Mouse (Mus musculus): ENCODE results near the gene Mars. TPM values are rescaled to one million over a fixed set of nuclear protein-coding genes. Genes with fewer than 3 reads are reported as not detected.
A peak's percentile ranks its signal among the peaks of the same experiment; 100 is the strongest.

Mars gene
- polyA plus RNA-seq (2015; fragmentation: Nextera tagmentation; extraction: Ambion mirVana): 115 and 118 TPM in 2 replicates

DNA sequence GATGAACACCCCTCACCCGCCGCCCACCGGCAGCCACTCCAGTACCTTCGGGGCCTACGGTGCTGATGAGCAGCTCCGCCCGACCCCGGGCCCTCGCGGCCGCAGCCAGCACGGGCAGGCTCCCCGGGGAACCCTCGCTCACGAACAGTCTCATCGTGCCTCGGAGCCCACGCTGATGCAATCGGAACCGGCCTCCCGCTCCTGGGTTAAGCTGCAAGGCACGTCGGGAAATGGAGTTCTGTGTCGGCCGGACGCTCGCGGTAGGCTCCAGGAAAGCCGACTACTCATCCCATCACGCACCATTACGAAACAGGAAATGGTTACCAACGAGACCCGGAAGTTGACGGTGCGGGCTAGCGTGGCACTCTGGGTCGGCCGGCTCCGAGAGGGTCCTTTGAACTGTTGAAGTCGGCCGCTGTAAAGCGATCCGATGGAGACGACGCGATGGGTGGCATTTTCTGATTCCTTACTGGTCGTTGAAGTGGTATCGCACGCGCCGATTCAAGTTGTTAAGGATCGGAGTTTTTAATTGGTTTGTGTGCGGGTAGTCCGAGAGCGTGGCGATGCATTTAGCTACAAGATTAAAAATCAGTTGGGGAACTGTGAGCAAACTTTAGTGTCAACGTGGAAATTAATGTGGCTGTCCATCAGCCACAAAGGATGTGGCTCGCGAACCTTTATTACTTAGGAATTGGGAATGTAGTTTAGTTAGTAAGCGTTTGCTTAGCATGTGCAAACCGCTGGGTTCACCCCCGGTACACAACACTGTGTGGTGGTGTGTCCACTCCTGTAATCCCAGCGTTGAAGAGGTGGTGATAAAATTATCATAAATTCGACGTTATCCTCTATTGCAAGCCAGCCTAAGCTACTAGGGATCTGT is at the start of gene Mars:
Gene Mars, minus strand, starts transcription at position 311 of the 880 bp plus-strand sequence.
- Histone ChIP-seq H3K36me3 (peaks cover 17% of the 10 kb centered on the region), H3K4me2 (peak within 1 kb of the TSS; percentile 81), H3K4me3 (peak within 1 kb of the TSS; percentile 91), H3K27me3 (no peaks in the 10 kb centered on the region), H3K9me3 (no peaks in the 10 kb centered on the region), H3K27ac (replicated peaks) (peak within 1 kb of the TSS; percentile 78), H3K4me1 (replicated peaks) (peaks cover 20% of the 10 kb centered on the region), H3K9ac (peak within 1 kb of the TSS; percentile 92)
- WGBS: under 1% methylated on average over 64 of the region's 65 CpGs
- ATAC-seq (ENCODE audit: low FRiP score, low read depth): peak; percentile 97

GRCm38 (mm10) chr10:127360714-127361113 is 49.1 kb upstream of the Mars start:
- no peaks in the 10 kb centered on the region for H3K4me1 ChIP-seq (replicated peaks)
- H3K4me2 ChIP-seq: no peak overlapping the region
- ATAC-seq (ENCODE audit: low FRiP score, low read depth): no peak

DNA sequence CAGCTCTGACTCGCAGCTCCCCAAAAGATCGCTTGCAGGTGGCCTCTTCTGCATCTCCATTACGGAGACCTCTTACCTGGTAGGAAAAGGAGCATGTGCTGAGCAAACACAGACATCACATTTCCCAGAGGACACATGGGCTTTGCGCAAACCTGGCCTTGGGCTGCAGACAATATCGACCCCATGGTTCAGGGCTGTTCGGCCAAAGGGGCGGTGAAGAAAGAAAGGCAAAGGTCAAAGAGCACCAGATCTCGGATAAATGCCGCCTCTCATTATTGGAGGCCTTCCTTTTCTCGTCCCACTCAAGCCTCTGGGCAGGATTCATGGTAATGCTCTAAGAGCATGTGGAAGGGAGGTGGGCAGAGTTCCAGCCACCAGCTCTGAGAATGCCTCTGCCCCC is 43.8 kb upstream of the Mars start:
- Histone ChIP-seq H3K4me3 (no peak overlapping the region), H3K9ac (no peak overlapping the region), H3K4me2 (no peak overlapping the region), H3K36me3 (no peaks in the 10 kb centered on the region), H3K9me3 (no peaks in the 10 kb centered on the region), H3K4me1 (replicated peaks) (peaks cover 7% of the 10 kb centered on the region; the same call in 1 of the 2 replicates), H3K27me3 (0 out of 2 replicates have a peak, but pooled peaks cover 3% of the 10 kb centered on the region), H3K27ac (replicated peaks) (no peak overlapping the region)
- ATAC-seq (ENCODE audit: low FRiP score, low read depth): no peak
- WGBS: 48% methylated on average over 10 of the region's 10 CpGs

More at GRCm38 (mm10) chr10:127360714-127361113, 49.1 kb upstream of the Mars start:
- no peak overlapping the region for H3K4me3 ChIP-seq
- H3K27me3 ChIP-seq: no peaks in the 10 kb centered on the region
- H3K9ac ChIP-seq: no peak overlapping the region
- 87% methylated on average over 3 of the region's 3 CpGs for WGBS
- no peaks in the 10 kb centered on the region for H3K9me3 ChIP-seq
- H3K36me3 ChIP-seq: no peaks in the 10 kb centered on the region
- H3K27ac ChIP-seq (replicated peaks): no peak overlapping the region

DNA sequence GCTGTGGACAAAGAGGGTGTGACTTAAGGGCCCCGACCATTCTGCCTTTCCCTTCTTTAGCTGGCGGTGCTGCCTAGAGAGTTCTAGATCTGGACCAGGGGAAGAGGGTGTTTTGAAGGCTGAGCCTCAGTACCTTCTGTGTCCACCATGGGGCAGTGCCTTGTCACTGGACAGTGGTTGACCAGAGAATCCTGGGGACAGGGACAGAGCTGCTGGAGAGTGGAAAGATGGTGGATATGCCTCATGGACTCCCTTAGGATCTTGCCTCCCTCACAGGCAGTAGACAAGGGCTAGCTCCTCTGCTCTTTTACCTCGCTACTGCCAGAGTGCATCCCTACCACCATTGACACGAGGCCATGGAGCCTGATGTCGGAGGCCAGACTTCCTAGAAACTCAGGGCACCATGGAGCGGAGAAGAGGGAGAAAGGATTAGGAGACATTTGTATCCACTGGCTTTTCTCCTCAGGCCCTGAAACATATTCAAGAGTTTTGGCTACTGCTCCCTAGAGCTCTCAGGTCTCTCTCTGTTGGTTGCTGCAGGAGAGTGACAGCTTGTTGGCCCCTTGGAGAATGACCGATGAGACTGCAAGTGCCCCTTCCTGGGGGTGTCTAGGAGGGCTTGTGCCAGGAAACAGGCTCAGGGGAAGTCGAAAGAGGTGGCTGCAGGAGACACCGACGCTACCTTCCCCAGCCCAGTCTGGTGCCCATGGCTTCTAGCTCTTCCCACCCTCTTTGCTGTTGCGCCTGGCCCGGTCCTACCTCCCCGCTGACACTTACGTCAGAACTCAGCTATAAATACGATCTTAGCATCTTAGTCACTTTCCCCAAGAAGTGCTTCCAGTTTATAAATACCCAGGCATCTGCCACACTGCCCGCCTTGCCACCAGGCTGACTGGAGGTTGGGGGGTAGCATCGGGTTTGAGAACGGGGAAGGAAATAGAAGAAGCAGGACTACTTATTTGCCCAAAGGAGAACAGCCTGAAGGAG is 42.6 kb upstream of the Mars start, which contains the start of gene Inhbe:
Gene Inhbe, minus strand, starts transcription at position 503 of the 987 bp plus-strand sequence.
- 83% methylated on average over 18 of the region's 18 CpGs for WGBS

GRCm38 (mm10) chr10:127352766-127353165 is 41.2 kb upstream of the Mars start:
- Histone ChIP-seq H3K4me1 (replicated peaks) (peaks cover 8% of the 10 kb centered on the region; the same call in 1 of the 2 replicates), H3K27me3 (0 out of 2 replicates have a peak, but pooled peaks cover 3% of the 10 kb centered on the region), H3K27ac (replicated peaks) (no peak overlapping the region), H3K36me3 (no peaks in the 10 kb centered on the region), H3K9ac (no peak overlapping the region), H3K4me3 (no peak overlapping the region), H3K4me2 (no peak overlapping the region), H3K9me3 (no peaks in the 10 kb centered on the region)
- ATAC-seq (ENCODE audit: low FRiP score, low read depth): no peak
- WGBS: 92% methylated on average over 11 of the region's 11 CpGs

More for the DNA sequence above, 42.6 kb upstream of the Mars start, which contains the start of gene Inhbe:
- Histone ChIP-seq H3K27ac (replicated peaks) (no peak within 1 kb of the TSS), H3K36me3 (no peaks in the 10 kb centered on the region), H3K4me2 (no peak within 1 kb of the TSS), H3K9ac (no peak within 1 kb of the TSS), H3K4me3 (no peak within 1 kb of the TSS), H3K9me3 (no peaks in the 10 kb centered on the region), H3K4me1 (replicated peaks) (peaks cover 8% of the 10 kb centered on the region; the same call in 1 of the 2 replicates), H3K27me3 (0 out of 2 replicates have a peak, but pooled peaks cover 3% of the 10 kb centered on the region)
- no peak for ATAC-seq (ENCODE audit: low FRiP score, low read depth)

- 86% methylated on average over 9 of the region's 9 CpGs for WGBS
- no peak for ATAC-seq (ENCODE audit: low FRiP score, low read depth)
Measured at GRCm38 (mm10) chr10:127352187-127352586, 40.6 kb upstream of the Mars start.

DNA sequence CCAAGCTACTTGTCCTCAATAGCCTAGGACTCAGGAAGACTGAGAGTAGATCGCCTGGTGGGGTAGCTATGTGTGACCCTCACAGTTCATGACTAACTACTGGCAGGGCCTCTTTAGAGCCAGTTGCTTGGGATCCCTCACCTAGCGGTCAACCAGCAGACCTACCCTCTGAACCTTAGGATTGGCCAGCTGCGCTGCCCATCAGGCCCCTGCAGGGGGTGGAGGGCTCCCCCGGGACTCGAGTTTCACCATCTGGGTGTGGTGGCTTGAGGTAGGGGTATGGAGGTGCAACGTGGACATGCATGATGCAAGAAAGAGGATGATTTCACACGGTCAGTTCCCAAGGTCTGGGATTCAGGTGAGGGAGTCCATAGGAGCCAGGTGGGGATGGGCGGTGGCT is 40.1 kb upstream of the Mars start:
- ATAC-seq (ENCODE audit: low FRiP score, low read depth): peak; percentile 52; the same call in 1 of the 2 replicates
- WGBS: 83% methylated on average over 8 of the region's 8 CpGs
- no peak overlapping the region for H3K4me3 ChIP-seq
- H3K9me3 ChIP-seq: no peaks in the 10 kb centered on the region
- H3K27ac ChIP-seq (replicated peaks): no peak overlapping the region
- no peak overlapping the region for H3K4me2 ChIP-seq
- no peaks in the 10 kb centered on the region for H3K36me3 ChIP-seq
- peaks cover 8% of the 10 kb centered on the region; the same call in 1 of the 2 replicates for H3K4me1 ChIP-seq (replicated peaks)
- no peak overlapping the region for H3K9ac ChIP-seq
- H3K27me3 ChIP-seq: 0 out of 2 replicates have a peak, but pooled peaks cover 3% of the 10 kb centered on the region

More at GRCm38 (mm10) chr10:127352187-127352586, 40.6 kb upstream of the Mars start:
- Histone ChIP-seq H3K9me3 (no peaks in the 10 kb centered on the region), H3K4me1 (replicated peaks) (peaks cover 8% of the 10 kb centered on the region; the same call in 1 of the 2 replicates), H3K27me3 (0 out of 2 replicates have a peak, but pooled peaks cover 3% of the 10 kb centered on the region), H3K4me2 (no peak overlapping the region), H3K9ac (no peak overlapping the region), H3K27ac (replicated peaks) (no peak overlapping the region), H3K36me3 (no peaks in the 10 kb centered on the region), H3K4me3 (no peak overlapping the region)

- Histone ChIP-seq H3K27me3 (0 out of 2 replicates have a peak, but pooled peaks cover 3% of the 10 kb centered on the region), H3K4me3 (no peak overlapping the region), H3K9ac (no peak overlapping the region), H3K4me1 (replicated peaks) (peaks cover 8% of the 10 kb centered on the region; the same call in 1 of the 2 replicates), H3K9me3 (no peaks in the 10 kb centered on the region), H3K27ac (replicated peaks) (no peak overlapping the region), H3K4me2 (peak overlapping the region; percentile 50; the same call in 1 of the 2 replicates), H3K36me3 (no peaks in the 10 kb centered on the region)
- no peak for ATAC-seq (ENCODE audit: low FRiP score, low read depth)
- 86% methylated on average over 8 of the region's 8 CpGs for WGBS
Measured at GRCm38 (mm10) chr10:127351285-127351595, 39.7 kb upstream of the Mars start.

GRCm38 (mm10) chr10:127350594-127351284 is 39.2 kb upstream of the Mars start:
- WGBS: 15% methylated on average over 24 of the region's 24 CpGs
- no peaks in the 10 kb centered on the region for H3K9me3 ChIP-seq
- H3K27ac ChIP-seq (replicated peaks): no peak overlapping the region
- peak; percentile 72 for ATAC-seq (ENCODE audit: low FRiP score, low read depth)
- H3K9ac ChIP-seq: no peak overlapping the region
- H3K4me3 ChIP-seq: no peak overlapping the region
- peak overlapping the region; percentile 50 for H3K4me2 ChIP-seq
- H3K4me1 ChIP-seq (replicated peaks): peaks cover 8% of the 10 kb centered on the region; the same call in 1 of the 2 replicates
- H3K36me3 ChIP-seq: no peaks in the 10 kb centered on the region
- H3K27me3 ChIP-seq: 0 out of 2 replicates have a peak, but pooled peaks cover 3% of the 10 kb centered on the region

- H3K4me1 ChIP-seq (replicated peaks): peaks cover 8% of the 10 kb centered on the region; the same call in 1 of the 2 replicates
- H3K27ac ChIP-seq (replicated peaks): no peak overlapping the region
- no peaks in the 10 kb centered on the region for H3K9me3 ChIP-seq
- no peak overlapping the region for H3K4me3 ChIP-seq
- H3K9ac ChIP-seq: no peak overlapping the region
- H3K27me3 ChIP-seq: 0 out of 2 replicates have a peak, but pooled peaks cover 3% of the 10 kb centered on the region
- no peak for ATAC-seq (ENCODE audit: low FRiP score, low read depth)
- WGBS: 76% methylated on average over 8 of the region's 8 CpGs
- H3K4me2 ChIP-seq: no peak overlapping the region
- no peaks in the 10 kb centered on the region for H3K36me3 ChIP-seq
Measured at GRCm38 (mm10) chr10:127349810-127350209, 38.2 kb upstream of the Mars start.

GRCm38 (mm10) chr10:127348957-127349356 is 37.4 kb upstream of the Mars start:
- ATAC-seq (ENCODE audit: low FRiP score, low read depth): no peak
- no peaks in the 10 kb centered on the region for H3K9me3 ChIP-seq

More at GRCm38 (mm10) chr10:127348957-127349356, 37.4 kb upstream of the Mars start:
- Histone ChIP-seq H3K4me1 (replicated peaks) (peaks cover 8% of the 10 kb centered on the region; the same call in 1 of the 2 replicates), H3K4me3 (no peak overlapping the region), H3K36me3 (no peaks in the 10 kb centered on the region), H3K27me3 (0 out of 2 replicates have a peak, but pooled peaks cover 2% of the 10 kb centered on the region), H3K4me2 (no peak overlapping the region), H3K27ac (replicated peaks) (no peak overlapping the region), H3K9ac (no peak overlapping the region)
- WGBS: 63% methylated on average over 4 of the region's 4 CpGs
